Mouse (Mus musculus) c-Kit-positive CD71-positive TER-119-negative erythroid progenitor cells, embryonic 14.5 days (primary cell): ENCODE data around the gene Col7a1.

Experiments
- DNase-seq: peaks from one replicate; pipeline ENCODE4 v3.0.0-alpha.2; 2013; ENCODE audit warnings: low read depth

The Col7a1 gene

GRCm38 (mm10) chr9:108985710-108986109, 32.3 kb downstream of the Col7a1 start, which contains the start of gene Ucn2:
TSS of gene Ucn2 (plus strand) at chr9:108986010.
- no peak for DNase-seq

GRCm38 (mm10) chr9:108987704-108988350, 34.4 kb downstream of the Col7a1 start:
- no peak for DNase-seq

GRCm38 (mm10) chr9:108989802-108990461, 36.5 kb downstream of the Col7a1 start:
- DNase-seq: no peak

GRCm38 (mm10) chr9:108990462-108990820, 37.1 kb downstream of the Col7a1 start:
- DNase-seq: no peak

GRCm38 (mm10) chr9:108991428-108992084, 38.2 kb downstream of the Col7a1 start, which contains the start of gene Pfkfb4:
TSS of gene Pfkfb4 (plus strand) at chr9:108991778.
- peak; percentile 99 for DNase-seq

- DNase-seq: no peak
These were observed 38.7 kb downstream of the Col7a1 start for GRCm38 (mm10) chr9:108992085-108992469.

GRCm38 (mm10) chr9:108992620-108993361, 39.4 kb downstream of the Col7a1 start:
- DNase-seq: no peak

- DNase-seq: no peak
These were observed 43.0 kb downstream of the Col7a1 start for GRCm38 (mm10) chr9:108996411-108996810.

- no peak for DNase-seq
These were observed 45.1 kb downstream of the Col7a1 start for GRCm38 (mm10) chr9:108998287-108999166.

- no peak for DNase-seq
These were observed 45.8 kb downstream of the Col7a1 start for GRCm38 (mm10) chr9:108999167-108999526.

- DNase-seq: peak; percentile 55
These were observed 47.3 kb downstream of the Col7a1 start for GRCm38 (mm10) chr9:109000726-109001125.

- DNase-seq: peak; percentile 59
These were observed 49.8 kb downstream of the Col7a1 start for GRCm38 (mm10) chr9:109003201-109003600.

GRCm38 (mm10) chr9:109007025-109007780, 53.8 kb downstream of the Col7a1 start:
- no peak for DNase-seq

- DNase-seq: no peak
These were observed 54.7 kb downstream of the Col7a1 start for GRCm38 (mm10) chr9:109008081-109008480.

GRCm38 (mm10) chr9:109008994-109009635, 55.7 kb downstream of the Col7a1 start:
- DNase-seq: no peak

GRCm38 (mm10) chr9:109009636-109010315, 56.4 kb downstream of the Col7a1 start:
- DNase-seq: no peak

GRCm38 (mm10) chr9:109010316-109010690, 56.9 kb downstream of the Col7a1 start:
- DNase-seq: no peak

GRCm38 (mm10) chr9:109015397-109015796, 62.0 kb downstream of the Col7a1 start:
- no peak for DNase-seq

- DNase-seq: peak; percentile 39
These were observed 63.7 kb downstream of the Col7a1 start for GRCm38 (mm10) chr9:109016973-109017604.
